In the genomic region with DNA sequence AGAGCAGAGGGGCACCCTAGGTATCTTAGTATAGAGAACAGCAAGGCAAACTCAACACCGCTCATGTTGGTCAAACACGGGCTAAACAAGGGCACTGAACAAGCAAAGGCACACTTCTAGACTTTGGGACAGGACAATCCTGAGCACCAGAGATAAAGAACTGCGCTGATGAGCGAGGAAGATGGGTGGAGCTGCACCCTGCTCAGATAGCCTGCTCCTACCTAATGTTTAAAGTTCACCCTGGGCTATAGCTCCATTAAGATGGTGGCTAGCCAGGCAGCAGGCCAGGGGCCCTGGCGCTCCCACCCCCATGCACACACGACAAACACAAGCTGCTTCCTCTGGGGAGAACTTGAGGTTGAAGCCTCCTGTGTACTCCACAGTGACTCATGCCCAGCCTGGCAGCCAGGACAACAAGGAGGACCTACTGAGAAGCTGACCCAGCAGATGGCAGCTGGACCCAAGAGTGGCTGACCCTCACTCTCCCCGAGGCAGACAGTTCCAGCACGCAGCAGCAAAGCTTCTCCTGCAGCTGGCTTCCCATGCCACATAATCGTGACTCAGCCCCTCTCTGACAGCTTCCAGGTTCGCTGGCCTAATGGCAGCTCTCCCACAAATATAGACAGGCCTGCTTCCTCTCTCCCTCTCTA, we compare ENCODE assay signal across 10 mouse cellular contexts. TPM values are rescaled to one million over a fixed set of nuclear protein-coding genes. Genes with fewer than 3 reads are reported as not detected.
DNase-seq lines count a peak whose midpoint lies in the region; ATAC-seq and TF ChIP-seq lines count a peak whose summit lies in the region.
"Had no signal": no experiment of that assay in that cellular context is flagged by ENCODE, and none has a peak within 500 bp of the region (broad histone marks: within the 10 kb centered on the region; RNA-seq: fewer than 3 reads in every experiment).

No protein-coding gene starts in this region.

- no peak for TF ChIP-seq POLR2A in cerebellum, adult 2 months (IDR thresholded peaks at IDR 0.05; ENCODE audit: borderline replicate concordance, insufficient read depth, low read length)

- DNase-seq in cerebellum, adult 2 months: peak; percentile 56 to 58
- DNase-seq in cerebellum, postnatal 4 days (ENCODE audit: low spot score in 2 of 2): no peak
- no peak for DNase-seq in neural tube, embryonic 10.5 days (ENCODE audit: extremely low spot score, low spot score)
- peak; percentile 27 to 39 for DNase-seq in frontal cortex, postnatal 14 days (ENCODE audit: low spot score in 2 of 2)
- no peak for DNase-seq in thymus, postnatal 4 days

- H3K4me3 ChIP-seq in cerebellum, adult 2 months (replicated peaks; ENCODE audit: insufficient read depth, low read depth, low read length): no peak overlapping the region
- no peak overlapping the region for H3K4me3 ChIP-seq in neural tube, embryonic 13.5 days
- H3K4me3 ChIP-seq in intestine, postnatal 0 days (ENCODE audit: low read depth, low read length): no peak overlapping the region
- peak overlapping the region; percentile 85 for H3K4me3 ChIP-seq in megakaryocyte, embryonic 14.5 days (replicated peaks)
- H3K4me3 ChIP-seq: embryonic facial prominence, embryonic 12.5 days; midbrain, embryonic 12.5 days had no signal

- H3K4me2 ChIP-seq in neural tube, embryonic 13.5 days: no peak overlapping the region
- no peak overlapping the region for H3K4me2 ChIP-seq in intestine, postnatal 0 days (replicated peaks; ENCODE audit: low read depth)
- H3K4me2 ChIP-seq: embryonic facial prominence, embryonic 12.5 days; midbrain, embryonic 12.5 days had no signal

- ATAC-seq in neural tube, embryonic 13.5 days (ENCODE audit: low read depth): no peak
- peak; percentile 22; the same call in 1 of the 2 replicates for ATAC-seq in intestine, postnatal 0 days

- H3K27me3 ChIP-seq in cerebellum, adult 2 months (ENCODE audit: control insufficient read depth, insufficient read depth, low read length): no peaks in the 10 kb centered on the region
- no peaks in the 10 kb centered on the region for H3K27me3 ChIP-seq in neural tube, embryonic 13.5 days
- no peaks in the 10 kb centered on the region for H3K27me3 ChIP-seq in intestine, postnatal 0 days (replicated peaks; ENCODE audit: control insufficient read depth, insufficient read depth, low read length)
- peaks cover 2% of the 10 kb centered on the region for H3K27me3 ChIP-seq in megakaryocyte, embryonic 14.5 days (replicated peaks)
- H3K27me3 ChIP-seq: embryonic facial prominence, embryonic 12.5 days; midbrain, embryonic 12.5 days had no signal

- peaks cover 35% of the 10 kb centered on the region for H3K4me1 ChIP-seq in cerebellum, adult 2 months (ENCODE audit: control insufficient read depth, insufficient read depth, low read length)
- H3K4me1 ChIP-seq in neural tube, embryonic 13.5 days (replicated peaks): peaks cover 56% of the 10 kb centered on the region
- H3K4me1 ChIP-seq in intestine, postnatal 0 days (replicated peaks; ENCODE audit: control insufficient read depth, insufficient read depth, low read length): peaks cover 6% of the 10 kb centered on the region
- H3K4me1 ChIP-seq in megakaryocyte, embryonic 14.5 days: peaks cover 71% of the 10 kb centered on the region

- WGBS in cerebellum, adult 2 months: 51% methylated on average over 10 of the region's 10 CpGs
- 75% methylated on average over 10 of the region's 10 CpGs for WGBS in neural tube, embryonic 13.5 days
- WGBS in intestine, postnatal 0 days: 49% methylated on average over 10 of the region's 10 CpGs

- H3K36me3 ChIP-seq in neural tube, embryonic 13.5 days: no peaks in the 10 kb centered on the region
- H3K36me3 ChIP-seq in intestine, postnatal 0 days (ENCODE audit: control insufficient read depth, insufficient read depth): no peaks in the 10 kb centered on the region
- peaks cover 11% of the 10 kb centered on the region for H3K36me3 ChIP-seq in megakaryocyte, embryonic 14.5 days (replicated peaks; ENCODE audit: low read length)

- no peak overlapping the region; the same call in 1 of the 2 replicates for H3K9ac ChIP-seq in neural tube, embryonic 13.5 days
- no peak overlapping the region for H3K9ac ChIP-seq in intestine, postnatal 0 days (ENCODE audit: low read depth, low read length)
- H3K9ac ChIP-seq: embryonic facial prominence, embryonic 12.5 days; midbrain, embryonic 12.5 days had no signal

- peak overlapping the region; percentile 36; the same call in 1 of the 2 replicates for H3K27ac ChIP-seq in cerebellum, adult 2 months (ENCODE audit: insufficient read depth, low read length)
- H3K27ac ChIP-seq in neural tube, embryonic 13.5 days (replicated peaks): 0 out of 2 replicates have a peak overlapping the region, but pooled peaks have one; percentile 39
- peak overlapping the region; percentile 9; the same call in 1 of the 2 replicates for H3K27ac ChIP-seq in intestine, postnatal 0 days (ENCODE audit: low read depth, low read length)
- H3K27ac ChIP-seq: embryonic facial prominence, embryonic 12.5 days; midbrain, embryonic 12.5 days had no signal

- TF ChIP-seq CTCF in cerebellum, adult 2 months (IDR thresholded peaks at IDR 0.05; ENCODE audit: borderline replicate concordance, insufficient read depth, low read depth, low read length): no peak
- TF ChIP-seq CTCF in intestine, postnatal 0 days (IDR thresholded peaks at IDR 0.05; ENCODE audit: low read depth): 0 out of 2 replicates have a peak, but pooled peaks have one; percentile 33

- no peaks in the 10 kb centered on the region for H3K9me3 ChIP-seq in neural tube, embryonic 13.5 days
- no peaks in the 10 kb centered on the region for H3K9me3 ChIP-seq in intestine, postnatal 0 days (ENCODE audit: control insufficient read depth)
- H3K9me3 ChIP-seq in megakaryocyte, embryonic 14.5 days: no peaks in the 10 kb centered on the region
- H3K9me3 ChIP-seq: embryonic facial prominence, embryonic 12.5 days; midbrain, embryonic 12.5 days had no signal

RNA-seq across cellular contexts. Expression of a gene that starts 21.1 kb away (rescaled TPM):
- 6.0 and 6.1 TPM in 2 replicates for polyA plus RNA-seq in cerebellum, adult 2 months (2012; rRNA removed)
- polyA plus RNA-seq in neural tube, embryonic 13.5 days (2015; fragmentation: Nextera tagmentation; extraction: Ambion mirVana): 3.5 and 4.7 TPM in 2 replicates
- polyA plus RNA-seq in intestine, postnatal 0 days (2015; fragmentation: Nextera tagmentation; extraction: Ambion mirVana): 1.6 TPM in 2 replicates
- polyA plus RNA-seq in megakaryocyte, embryonic 14.5 days (2012; ENCODE audit: insufficient read depth, low replicate concordance): 1.0 and 2.3 TPM in 2 replicates

RNA-seq across cellular contexts. Expression of a gene that starts 28.0 kb away (rescaled TPM):
- 2.7 and 3.2 TPM in 2 replicates for polyA plus RNA-seq in cerebellum, adult 2 months (2012; rRNA removed)
- polyA plus RNA-seq in neural tube, embryonic 13.5 days (2015; fragmentation: Nextera tagmentation; extraction: Ambion mirVana): 0.17 and 0.28 TPM in 2 replicates
- not detected in 2 replicates for polyA plus RNA-seq in intestine, postnatal 0 days (2015; fragmentation: Nextera tagmentation; extraction: Ambion mirVana)
- polyA plus RNA-seq in megakaryocyte, embryonic 14.5 days (2012; ENCODE audit: insufficient read depth, low replicate concordance): not detected in 2 replicates
- polyA plus RNA-seq: embryonic facial prominence, embryonic 12.5 days; midbrain, embryonic 12.5 days had no signal

RNA-seq across cellular contexts. Expression of a gene that starts 37.8 kb away (rescaled TPM):
- 9.4 and 10.0 TPM in 2 replicates for polyA plus RNA-seq in cerebellum, adult 2 months (2012; rRNA removed)
- 0.72 and 0.95 TPM in 2 replicates for polyA plus RNA-seq in neural tube, embryonic 13.5 days (2015; fragmentation: Nextera tagmentation; extraction: Ambion mirVana)
- polyA plus RNA-seq in intestine, postnatal 0 days (2015; fragmentation: Nextera tagmentation; extraction: Ambion mirVana): 0.35 and 0.77 TPM in 2 replicates
- not detected in 2 replicates for polyA plus RNA-seq in megakaryocyte, embryonic 14.5 days (2012; ENCODE audit: insufficient read depth, low replicate concordance)
- polyA plus RNA-seq: midbrain, embryonic 12.5 days had no signal

Comparison
In these comparisons a context has a peak if more than half of its experiments do, and no peak if none do; other contexts are left out.
1. DNase-seq: peak in cerebellum, adult 2 months (2 of 2) and frontal cortex, postnatal 14 days (2 of 2); none in cerebellum, postnatal 4 days (0 of 2), neural tube, embryonic 10.5 days (single experiment) and thymus, postnatal 4 days (single experiment).
2. Peak in every context shown above with its lines, with median percentiles within 50 percentile points of each other: H3K27ac ChIP-seq.